Mouse (Mus musculus): ENCODE results near the gene Olfr1183. TPM values are rescaled to one million over a fixed set of nuclear protein-coding genes. Genes with fewer than 3 reads are reported as not detected.

The Olfr1183 gene
- polyA plus RNA-seq, 1 experiment from 2014 or later, result not detected

Other genes with a start within 250 kb of the Olfr1183 start
- gene Olfr1170, start 226.5 kb upstream of the Olfr1183 start, polyA plus RNA-seq (2014; fragmentation: Nextera tagmentation; extraction: Ambion mirVana), result not detected in 2 replicates
- not detected in 2 replicates for gene Olfr1173, start 175.0 kb upstream of the Olfr1183 start, polyA plus RNA-seq (2014; fragmentation: Nextera tagmentation; extraction: Ambion mirVana)
- not detected in 2 replicates for gene Olfr1174-ps, start 139.7 kb upstream of the Olfr1183 start, polyA plus RNA-seq (2014; fragmentation: Nextera tagmentation; extraction: Ambion mirVana)
- not detected in 2 replicates for gene Olfr1175-ps, start 127.7 kb upstream of the Olfr1183 start, polyA plus RNA-seq (2014; fragmentation: Nextera tagmentation; extraction: Ambion mirVana)
- not detected in 2 replicates for gene Olfr1176, start 118.1 kb upstream of the Olfr1183 start, polyA plus RNA-seq (2014; fragmentation: Nextera tagmentation; extraction: Ambion mirVana)
- not detected in 2 replicates for gene Olfr1177-ps, start 108.4 kb upstream of the Olfr1183 start, polyA plus RNA-seq (2014; fragmentation: Nextera tagmentation; extraction: Ambion mirVana)
- not detected in 2 replicates for gene Olfr1178, start 67.8 kb upstream of the Olfr1183 start, polyA plus RNA-seq (2014; fragmentation: Nextera tagmentation; extraction: Ambion mirVana)
- gene Olfr1179, start 48.4 kb upstream of the Olfr1183 start, polyA plus RNA-seq (2014; fragmentation: Nextera tagmentation; extraction: Ambion mirVana), result not detected in 2 replicates
- not detected in 2 replicates for gene Olfr1180, start 35.7 kb upstream of the Olfr1183 start, polyA plus RNA-seq (2014; fragmentation: Nextera tagmentation; extraction: Ambion mirVana)
- gene Olfr1181, start 28.7 kb upstream of the Olfr1183 start, polyA plus RNA-seq (2014; fragmentation: Nextera tagmentation; extraction: Ambion mirVana), result not detected in 2 replicates
- gene Gm13757, start 5.7 kb upstream of the Olfr1183 start, polyA plus RNA-seq (2014; fragmentation: Nextera tagmentation; extraction: Ambion mirVana), result not detected in 2 replicates
- gene Olfr1184, start 28.7 kb downstream of the Olfr1183 start, polyA plus RNA-seq (2014; fragmentation: Nextera tagmentation; extraction: Ambion mirVana), result not detected in 2 replicates
- gene Olfr1185-ps1, start 38.5 kb downstream of the Olfr1183 start, polyA plus RNA-seq (2014; fragmentation: Nextera tagmentation; extraction: Ambion mirVana), result not detected in 2 replicates
- not detected in 2 replicates for gene Olfr1186, start 63.7 kb downstream of the Olfr1183 start, polyA plus RNA-seq (2014; fragmentation: Nextera tagmentation; extraction: Ambion mirVana)
- not detected in 2 replicates for gene Olfr1188, start 102.1 kb downstream of the Olfr1183 start, polyA plus RNA-seq (2014; fragmentation: Nextera tagmentation; extraction: Ambion mirVana)
- not detected in 2 replicates for gene Olfr1189, start 131.6 kb downstream of the Olfr1183 start, polyA plus RNA-seq (2014; fragmentation: Nextera tagmentation; extraction: Ambion mirVana)
- gene Olfr1191-ps1, start 185.7 kb downstream of the Olfr1183 start, polyA plus RNA-seq (2014; fragmentation: Nextera tagmentation; extraction: Ambion mirVana), result 0.03 TPM in 1 of 2 replicates, not detected in the other
- not detected in 2 replicates for gene Olfr1192-ps1, start 193.6 kb downstream of the Olfr1183 start, polyA plus RNA-seq (2014; fragmentation: Nextera tagmentation; extraction: Ambion mirVana)
- not detected in 2 replicates for gene Olfr1193, start 220.8 kb downstream of the Olfr1183 start, polyA plus RNA-seq (2014; fragmentation: Nextera tagmentation; extraction: Ambion mirVana)
- not detected in 2 replicates for gene Olfr1195, start 234.3 kb downstream of the Olfr1183 start, polyA plus RNA-seq (2014; fragmentation: Nextera tagmentation; extraction: Ambion mirVana)
- not detected in 2 replicates for gene Olfr1196, start 249.7 kb downstream of the Olfr1183 start, polyA plus RNA-seq (2014; fragmentation: Nextera tagmentation; extraction: Ambion mirVana)